Mouse (Mus musculus) embryonic facial prominence, embryonic 13.5 days (tissue): ENCODE measurements around the gene Xab2. TPM values are rescaled to one million over a fixed set of nuclear protein-coding genes. Genes with fewer than 3 reads are reported as not detected.

Experiments
- ATAC-seq: fragments of 200-750 bp; cut with Nextera tagmentation; 2 replicates; pipeline ENCODE4 v1.8.0; 2017; ENCODE audit warnings: low read depth; ENCODE audit not compliant: insufficient number of reproducible peaks, insufficient read depth, low FRiP score, low TSS enrichment
- H3K27ac ChIP-seq: fragments of 300-500 bp; sonication (generic); 2 replicates; pipeline ENCODE4 v1.5.1; 2015; ENCODE audit warnings: moderate library complexity, mild to moderate bottlenecking, inconsistent platforms
- H3K27me3 ChIP-seq: fragments of 300-500 bp; sonication (generic); 2 replicates; pipeline ENCODE4 v1.6.1; 2015; ENCODE audit warnings: mild to moderate bottlenecking, inconsistent platforms
- H3K36me3 ChIP-seq: fragments of 300-500 bp; sonication (generic); 2 replicates; pipeline ENCODE4 v1.6.1; 2015; ENCODE audit warnings: mild to moderate bottlenecking, inconsistent platforms
- H3K4me1 ChIP-seq: fragments of 300-500 bp; sonication (generic); 2 replicates; pipeline ENCODE4 v1.6.1; 2015; ENCODE audit warnings: inconsistent platforms
- H3K4me2 ChIP-seq: fragments of 300-500 bp; sonication (generic); 2 replicates; pipeline ENCODE4 v1.6.1; 2015; ENCODE audit warnings: moderate library complexity, mild to moderate bottlenecking, inconsistent platforms
- H3K4me3 ChIP-seq: fragments of 300-500 bp; sonication (generic); 2 replicates; pipeline ENCODE4 v1.5.1; 2015; ENCODE audit warnings: mild to moderate bottlenecking, inconsistent platforms
- H3K9ac ChIP-seq: fragments of 300-500 bp; sonication (generic); 2 replicates; pipeline ENCODE4 v1.6.1; 2015; ENCODE audit warnings: mild to moderate bottlenecking, inconsistent platforms
- H3K9me3 ChIP-seq: fragments of 300-500 bp; sonication (generic); 2 replicates; pipeline ENCODE4 v1.6.1; 2016; ENCODE audit warnings: inconsistent platforms
- WGBS: fragments of 180-500 bp; shearing (Covaris S2); methylation state at CpG from one replicate; pipeline ENCODE4 v1.1.7; 2015; ENCODE audit warnings: mixed read lengths; 5-methylcytosine and 5-hydroxymethylcytosine counted together
- polyA plus RNA-seq: library from polyadenylated mRNA; unstranded; fragments of >200 nt; fragmentation: Nextera tagmentation; extraction: Ambion mirVana; gene quantifications from 2 replicates; pipeline ENCODE4 v1.2.1, GENCODE M21; 2015

Gene Xab2
- polyA plus RNA-seq, 1 experiment from 2014 or later, result 59.2 TPM

DNA sequence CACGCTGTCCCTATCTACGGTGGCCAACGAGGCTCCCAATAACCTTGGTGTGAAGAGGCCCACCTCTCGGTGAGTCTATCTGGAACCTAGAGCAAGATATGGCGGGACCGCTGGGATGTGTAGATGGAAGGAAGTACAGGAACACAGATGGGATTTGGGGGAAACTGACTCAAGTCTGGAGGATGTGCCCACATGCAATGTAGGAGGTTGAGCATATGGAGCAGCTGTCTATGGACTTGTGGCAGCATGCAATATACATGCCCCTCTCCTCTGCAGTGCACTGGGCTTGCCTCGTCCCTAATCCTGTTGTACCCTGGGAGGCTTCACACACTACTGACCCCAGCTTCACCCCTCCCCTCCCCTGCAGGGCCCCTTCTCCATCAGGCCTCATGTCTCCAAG is 13.3 kb downstream of the Xab2 start:
- Histone ChIP-seq H3K9me3 (no peaks in the 10 kb centered on the region), H3K27ac (no peak overlapping the region), H3K4me3 (no peak overlapping the region), H3K9ac (no peak overlapping the region), H3K4me2 (no peak overlapping the region), H3K36me3 (peaks cover 84% of the 10 kb centered on the region), H3K27me3 (no peaks in the 10 kb centered on the region), H3K4me1 (peaks cover 8% of the 10 kb centered on the region)
- WGBS, result 88% methylated on average over 7 of the region's 7 CpGs
- ATAC-seq, result no peak

DNA sequence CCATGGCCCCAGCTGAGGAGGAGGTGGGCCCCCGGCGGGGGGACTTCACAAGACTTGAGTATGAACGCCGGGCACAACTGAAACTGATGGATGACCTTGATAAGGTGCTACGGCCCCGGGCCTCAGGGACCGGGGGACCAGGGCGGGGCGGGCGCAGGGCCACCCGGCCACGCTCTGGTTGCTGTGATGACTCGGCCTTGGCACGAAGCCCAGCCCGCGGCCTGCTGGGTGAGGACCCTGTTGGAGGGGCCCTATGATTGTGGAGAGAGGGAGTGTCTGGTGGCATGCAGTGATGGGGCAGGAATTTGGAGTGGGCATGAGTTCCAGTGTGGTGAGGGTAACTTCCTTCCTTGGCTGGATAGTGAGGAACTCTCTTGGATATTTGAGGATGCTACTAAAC is 14.5 kb downstream of the Xab2 start:
- WGBS, result 83% methylated on average over 16 of the region's 16 CpGs
- ATAC-seq, result no peak
- Histone ChIP-seq H3K9me3 (no peaks in the 10 kb centered on the region), H3K4me2 (no peak overlapping the region), H3K27ac (no peak overlapping the region), H3K4me3 (no peak overlapping the region), H3K27me3 (no peaks in the 10 kb centered on the region), H3K36me3 (peaks cover 79% of the 10 kb centered on the region), H3K9ac (no peak overlapping the region), H3K4me1 (peaks cover 8% of the 10 kb centered on the region)

DNA sequence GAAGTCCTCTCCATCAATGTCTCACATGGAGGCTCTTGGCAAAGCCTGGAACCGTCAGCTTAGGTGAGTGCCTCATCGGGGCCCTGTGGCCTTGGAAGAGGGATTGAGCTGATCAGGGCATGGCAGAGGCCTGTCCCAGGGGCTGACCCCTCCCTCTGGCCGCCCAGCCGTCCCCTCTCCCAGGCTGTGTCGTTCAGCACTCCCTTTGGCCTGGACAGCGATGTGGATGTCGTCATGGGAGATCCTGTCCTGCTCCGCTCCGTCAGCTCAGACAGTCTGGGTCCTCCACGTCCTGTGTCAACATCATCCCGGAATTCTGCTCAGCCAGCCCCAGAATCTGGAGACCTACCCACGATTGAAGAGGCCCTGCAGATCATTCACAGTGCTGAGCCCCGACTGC is 17.7 kb downstream of the Xab2 start:
- Histone ChIP-seq H3K27me3 (no peaks in the 10 kb centered on the region), H3K36me3 (peaks cover 60% of the 10 kb centered on the region), H3K4me2 (no peak overlapping the region), H3K27ac (no peak overlapping the region), H3K9ac (no peak overlapping the region), H3K9me3 (no peaks in the 10 kb centered on the region), H3K4me1 (no peaks in the 10 kb centered on the region), H3K4me3 (no peak overlapping the region)
- ATAC-seq, result no peak
- WGBS, result 77% methylated on average over 13 of the region's 13 CpGs

DNA sequence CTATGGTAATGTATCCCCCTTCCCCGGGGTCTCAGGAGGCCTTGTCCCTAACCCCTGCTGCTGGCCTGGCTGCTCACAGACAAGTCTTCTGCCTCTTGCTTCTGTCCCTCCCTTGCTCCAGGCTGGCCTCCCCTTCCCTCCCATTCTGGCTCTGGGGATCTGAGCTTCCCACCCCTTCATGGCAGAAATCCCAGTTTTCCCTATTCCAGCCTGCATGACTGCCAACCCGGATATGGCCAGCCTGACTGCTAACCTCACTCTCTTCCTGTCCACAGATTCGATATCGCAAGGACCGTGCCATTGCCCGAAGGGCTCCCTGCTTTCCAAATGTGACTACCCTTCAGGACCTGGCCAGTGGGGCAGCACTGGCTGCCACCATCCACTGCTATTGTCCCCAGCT is 20.7 kb downstream of the Xab2 start:
- no peak for ATAC-seq
- Histone ChIP-seq H3K36me3 (peaks cover 37% of the 10 kb centered on the region), H3K4me1 (no peaks in the 10 kb centered on the region), H3K4me3 (no peak overlapping the region), H3K27ac (no peak overlapping the region), H3K9me3 (no peaks in the 10 kb centered on the region), H3K4me2 (no peak overlapping the region), H3K9ac (no peak overlapping the region), H3K27me3 (no peaks in the 10 kb centered on the region)
- 88% methylated on average over 6 of the region's 6 CpGs for WGBS

DNA sequence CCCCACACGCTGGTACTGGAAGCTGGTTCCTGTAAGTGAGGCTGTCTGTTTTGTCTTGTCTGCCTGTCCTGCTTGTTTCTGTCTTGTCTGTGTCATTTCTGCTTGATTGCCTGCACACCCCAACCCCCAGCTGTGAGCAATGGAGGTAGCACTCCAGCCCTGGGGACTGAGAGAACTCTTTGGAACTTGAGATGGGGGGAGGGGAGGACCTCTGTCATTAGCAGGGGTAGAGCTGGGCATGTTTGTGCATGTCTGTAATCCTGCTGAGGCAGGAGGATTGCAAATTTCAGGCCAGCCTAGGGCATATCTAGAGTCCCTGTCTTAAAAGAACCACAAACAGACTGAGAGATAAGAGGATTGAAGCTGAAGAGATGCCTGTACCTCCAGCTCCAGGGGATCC is 21.9 kb downstream of the Xab2 start:
- Histone ChIP-seq H3K4me1 (peaks cover 10% of the 10 kb centered on the region), H3K9ac (no peak overlapping the region), H3K27ac (no peak overlapping the region), H3K4me3 (no peak overlapping the region), H3K36me3 (peaks cover 33% of the 10 kb centered on the region), H3K9me3 (no peaks in the 10 kb centered on the region), H3K27me3 (no peaks in the 10 kb centered on the region), H3K4me2 (no peak overlapping the region)
- ATAC-seq, result no peak
- WGBS, result 57% methylated on average over 1 of the region's 1 CpGs

DNA sequence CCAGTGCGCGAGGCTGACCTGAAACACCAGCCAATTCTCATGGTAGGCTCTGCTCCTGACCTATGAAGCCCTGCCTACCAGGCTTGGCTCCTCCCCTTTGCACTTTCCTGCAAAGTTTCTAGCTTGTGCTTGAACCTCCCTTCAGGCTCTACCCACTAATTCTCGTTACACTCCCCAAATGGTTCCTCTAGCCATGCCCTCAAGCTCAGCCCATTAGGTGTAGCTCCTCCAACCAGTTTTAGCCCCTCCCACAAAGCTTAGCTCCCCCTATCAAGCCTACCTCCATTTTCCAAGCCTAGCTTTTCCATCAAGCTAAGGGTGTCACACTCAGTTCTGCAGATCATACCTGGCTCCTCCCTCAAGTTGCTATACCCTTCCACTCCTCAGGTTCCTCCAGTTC is 23.1 kb downstream of the Xab2 start:
- Histone ChIP-seq H3K9ac (no peak overlapping the region), H3K27me3 (no peaks in the 10 kb centered on the region), H3K4me3 (no peak overlapping the region), H3K9me3 (no peaks in the 10 kb centered on the region), H3K27ac (no peak overlapping the region), H3K4me1 (peaks cover 10% of the 10 kb centered on the region), H3K36me3 (peaks cover 22% of the 10 kb centered on the region), H3K4me2 (no peak overlapping the region)
- no peak for ATAC-seq
- WGBS, result 69% methylated on average over 3 of the region's 3 CpGs

DNA sequence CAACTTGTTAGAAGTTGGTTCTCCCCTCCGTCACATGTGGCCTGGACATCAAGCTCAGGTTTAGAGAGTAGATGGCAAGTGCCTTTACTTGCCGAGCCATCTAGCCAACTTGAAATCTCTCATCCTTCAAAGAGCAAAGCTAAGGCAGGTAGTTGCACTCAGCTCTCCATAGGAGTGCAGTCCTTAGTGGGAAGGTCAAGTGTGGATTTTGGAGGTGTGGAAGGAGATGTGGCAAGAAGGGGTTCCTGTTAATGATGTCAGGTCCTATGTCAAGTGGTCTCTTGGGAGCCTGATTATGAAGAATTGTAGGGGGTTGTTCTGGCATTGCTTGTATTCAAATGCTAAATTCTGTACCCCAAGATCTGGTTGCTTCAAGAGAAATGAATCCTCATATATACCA is 26.6 kb downstream of the Xab2 start:
- WGBS, result 79% methylated on average over 2 of the region's 2 CpGs
- H3K4me1 ChIP-seq, result peaks cover 10% of the 10 kb centered on the region
- H3K27ac ChIP-seq, result no peak overlapping the region
- ATAC-seq, result no peak
- H3K36me3 ChIP-seq, result peaks cover 10% of the 10 kb centered on the region; the same call in 1 of the 2 replicates
- H3K27me3 ChIP-seq, result no peaks in the 10 kb centered on the region
- no peak overlapping the region for H3K9ac ChIP-seq
- no peak overlapping the region for H3K4me3 ChIP-seq
- no peaks in the 10 kb centered on the region for H3K9me3 ChIP-seq
- no peak overlapping the region for H3K4me2 ChIP-seq

DNA sequence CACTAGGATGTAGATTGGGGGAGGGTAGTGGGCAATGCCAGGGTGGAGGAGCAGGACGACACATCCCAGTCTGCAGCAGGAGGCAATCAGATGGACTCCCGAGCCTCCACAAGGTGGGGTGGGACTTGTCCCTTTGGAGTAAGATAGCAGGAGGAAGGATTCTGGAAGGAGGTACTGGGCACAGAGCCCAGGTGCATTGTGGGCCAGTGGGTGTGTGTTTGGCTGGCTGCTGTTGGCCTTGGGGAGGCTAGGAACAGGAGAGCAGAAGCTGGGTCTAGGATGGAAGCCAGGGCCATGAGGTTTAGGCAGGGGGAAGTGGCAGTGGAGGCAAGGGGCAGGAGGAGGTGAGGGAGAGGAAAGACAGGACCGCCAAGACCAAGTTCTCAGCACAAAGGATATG is 27.6 kb downstream of the Xab2 start:
- no peak for ATAC-seq
- no peaks in the 10 kb centered on the region for H3K9me3 ChIP-seq
- no peak overlapping the region for H3K4me2 ChIP-seq
- peaks cover under 1% of the 10 kb centered on the region; the same call in 1 of the 2 replicates for H3K36me3 ChIP-seq
- H3K4me1 ChIP-seq, result peaks cover 14% of the 10 kb centered on the region
- H3K27me3 ChIP-seq, result no peaks in the 10 kb centered on the region
- H3K4me3 ChIP-seq, result no peak overlapping the region
- H3K27ac ChIP-seq, result no peak overlapping the region
- 79% methylated on average over 3 of the region's 3 CpGs for whole genome bisulfite sequencing
- no peak overlapping the region for H3K9ac ChIP-seq

DNA sequence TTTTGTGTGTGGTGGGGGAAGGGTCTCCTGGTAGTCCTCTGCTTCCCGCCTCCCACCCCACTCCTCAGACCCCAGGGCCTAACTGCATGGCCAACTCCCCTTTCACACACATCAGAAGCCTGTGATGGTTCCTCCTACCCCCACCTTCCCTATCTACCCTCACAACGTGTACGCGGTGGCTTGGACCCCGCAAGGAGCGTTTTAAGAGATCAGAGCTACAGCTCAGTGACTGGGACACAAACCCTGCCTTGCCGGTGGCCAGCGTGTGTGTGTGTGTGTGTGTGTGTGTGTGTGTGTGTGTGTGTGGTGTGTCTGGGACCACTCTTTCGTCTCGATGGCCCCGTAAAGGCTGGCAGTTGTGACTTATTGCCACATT is 32.9 kb downstream of the Xab2 start:
- H3K9ac ChIP-seq, result peak overlapping the region; percentile 78
- ATAC-seq, result peak; percentile 44; the same call in 1 of the 2 replicates
- H3K9me3 ChIP-seq, result no peaks in the 10 kb centered on the region
- H3K4me2 ChIP-seq, result peak overlapping the region; percentile 93
- H3K36me3 ChIP-seq, result no peaks in the 10 kb centered on the region
- H3K4me1 ChIP-seq, result peaks cover 9% of the 10 kb centered on the region
- H3K4me3 ChIP-seq, result peak overlapping the region; percentile 74
- H3K27ac ChIP-seq, result peak overlapping the region; percentile 57; the same call in 1 of the 2 replicates
- peaks cover 6% of the 10 kb centered on the region for H3K27me3 ChIP-seq
- 5% methylated on average over 11 of the region's 11 CpGs for WGBS

DNA sequence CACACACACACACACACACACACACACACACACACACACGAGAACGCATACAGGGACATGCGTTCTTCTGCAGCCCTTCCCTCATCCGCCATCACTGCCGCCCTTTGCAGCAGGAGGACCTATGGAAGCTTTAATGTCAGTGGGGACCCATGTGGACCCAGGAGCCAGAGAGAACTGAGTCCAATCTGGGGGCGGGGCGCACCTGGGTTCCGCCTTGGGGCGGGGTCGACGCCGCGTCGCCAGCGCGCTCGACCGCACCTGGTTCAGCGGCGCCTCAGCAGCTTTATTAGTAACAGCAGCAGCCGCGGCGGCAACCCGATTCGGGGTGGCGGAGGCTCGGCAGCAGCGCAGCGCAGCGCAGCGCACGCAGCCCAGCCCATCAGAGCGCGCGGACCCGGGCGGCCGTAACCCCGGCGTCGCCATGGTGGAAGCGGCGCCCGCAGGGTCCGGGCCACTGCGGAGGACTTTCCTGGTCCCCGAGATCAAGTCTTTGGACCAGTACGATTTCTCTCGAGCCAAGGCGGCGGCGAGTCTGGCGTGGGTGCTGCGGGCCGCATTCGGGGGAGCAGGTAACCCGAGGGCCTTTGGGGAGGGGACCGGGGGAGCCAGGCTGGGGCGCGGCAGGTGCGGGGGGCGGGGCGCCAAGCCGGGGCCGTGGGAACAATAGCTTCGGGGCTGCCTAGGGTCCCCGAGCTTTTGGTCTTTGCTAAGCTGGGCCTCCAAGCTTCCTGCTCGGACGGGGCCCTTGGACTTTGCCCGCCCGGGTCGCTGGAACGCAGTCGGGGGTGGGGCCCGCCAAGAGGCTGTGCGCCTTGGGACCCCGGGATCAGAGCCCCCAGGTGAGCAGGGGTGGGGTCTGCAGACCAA is 33.5 kb downstream of the Xab2 start:
- Histone ChIP-seq H3K9ac (peak overlapping the region; percentile 78), H3K4me2 (peak overlapping the region; percentile 93), H3K27ac (peak overlapping the region; percentile 57), H3K9me3 (no peaks in the 10 kb centered on the region), H3K4me1 (peaks cover 9% of the 10 kb centered on the region), H3K27me3 (peaks cover 6% of the 10 kb centered on the region), H3K36me3 (no peaks in the 10 kb centered on the region), H3K4me3 (peak overlapping the region; percentile 74)
- 0% methylated on average over 75 of the region's 77 CpGs for WGBS
- peak; percentile 80 for ATAC-seq

DNA sequence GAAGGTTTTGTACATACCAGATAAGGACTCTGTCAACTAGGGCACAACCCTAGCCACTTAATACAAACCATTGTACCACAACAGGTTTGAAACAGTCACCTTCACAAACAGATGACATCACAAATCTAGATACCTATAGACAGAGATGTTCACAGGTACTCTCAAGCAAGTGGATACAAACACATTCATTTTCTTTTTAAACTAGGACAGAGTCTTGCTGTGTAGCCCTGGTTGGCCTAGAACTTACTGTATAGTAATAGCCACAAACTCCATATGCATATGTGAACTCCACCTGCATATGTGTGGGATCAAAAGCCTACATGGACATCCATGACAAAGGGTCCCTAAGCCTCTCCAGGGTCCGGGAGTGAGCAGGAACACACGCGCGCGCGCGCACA is 34.1 kb downstream of the Xab2 start, which contains the start of gene Camsap3:
Gene Camsap3 (plus strand): TSS at position 301 of the 398 bp plus-strand sequence.
- H3K9ac ChIP-seq, result peak within 1 kb of the TSS; percentile 78
- H3K27me3 ChIP-seq, result peaks cover 6% of the 10 kb centered on the region
- H3K27ac ChIP-seq, result peak within 1 kb of the TSS; percentile 57
- H3K4me1 ChIP-seq, result peaks cover 9% of the 10 kb centered on the region
- no peaks in the 10 kb centered on the region for H3K9me3 ChIP-seq
- H3K4me2 ChIP-seq, result peak within 1 kb of the TSS; percentile 93
- WGBS, result 7% methylated on average over 7 of the region's 7 CpGs
- ATAC-seq, result no peak
- no peaks in the 10 kb centered on the region for H3K36me3 ChIP-seq
- peak within 1 kb of the TSS; percentile 74 for H3K4me3 ChIP-seq

DNA sequence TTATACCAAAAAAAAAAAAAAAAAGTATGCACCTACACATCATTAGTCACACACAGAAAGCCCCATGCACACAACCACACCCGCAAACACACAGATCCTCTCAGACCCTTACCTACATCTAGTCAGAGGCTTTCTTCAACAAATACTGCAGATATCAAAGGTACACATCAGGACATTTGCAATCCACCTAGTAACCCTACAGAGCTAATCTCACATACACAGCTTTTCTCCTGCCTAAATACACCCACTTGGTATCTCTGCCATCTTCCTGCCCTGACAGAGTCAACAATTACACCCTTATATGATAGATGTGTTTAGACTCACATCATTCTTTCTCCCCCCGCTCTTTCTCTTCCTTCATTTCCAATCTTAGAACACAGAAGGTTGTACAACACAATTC is 34.7 kb downstream of the Xab2 start:
- peaks cover 6% of the 10 kb centered on the region for H3K27me3 ChIP-seq
- no peak overlapping the region for H3K4me3 ChIP-seq
- H3K36me3 ChIP-seq, result no peaks in the 10 kb centered on the region
- H3K9ac ChIP-seq, result no peak overlapping the region
- no peak overlapping the region for H3K27ac ChIP-seq
- no peak for ATAC-seq
- H3K4me1 ChIP-seq, result peaks cover 9% of the 10 kb centered on the region
- no peak overlapping the region for H3K4me2 ChIP-seq
- H3K9me3 ChIP-seq, result no peaks in the 10 kb centered on the region
- WGBS, result 92% methylated on average over 2 of the region's 2 CpGs
